Mouse (Mus musculus): Measurements from ENCODE around the gene Ntsr1. TPM values are rescaled to one million over a fixed set of nuclear protein-coding genes. Genes with fewer than 3 reads are reported as not detected.
A peak's percentile ranks its signal among the peaks of the same experiment; 100 is the strongest.

The Ntsr1 gene
- not detected for total RNA-seq (2022)

- no peak for DNase-seq (ENCODE audit: low spot score)
Measured at GRCm38 (mm10) chr2:180499741-180500140, at the start of gene Ntsr1. Gene Ntsr1 (plus strand): TSS chr2:180499976.

DNA sequence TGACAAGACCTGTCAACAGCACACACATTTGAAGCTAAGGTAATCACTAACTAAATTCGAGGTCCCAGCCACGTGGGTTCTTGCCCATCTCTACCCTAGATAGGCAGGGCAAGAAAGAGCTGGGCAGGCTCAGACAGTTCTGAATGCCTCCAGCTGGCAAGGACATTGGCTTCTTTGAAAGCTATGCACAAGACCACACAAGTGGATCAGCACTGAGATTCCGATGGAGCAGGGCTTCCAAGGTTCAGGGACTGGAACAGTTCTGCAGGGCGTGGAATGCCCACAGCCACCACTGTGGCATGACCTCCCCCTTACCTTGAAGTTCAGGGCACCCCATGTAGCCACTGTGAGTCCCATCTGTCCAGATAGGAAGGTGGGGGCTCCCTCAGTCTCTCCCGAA lies 49.2 kb upstream of the Ntsr1 start:
- DNase-seq (ENCODE audit: low spot score): no peak

GRCm38 (mm10) chr2:180455723-180456698 lies 43.8 kb upstream of the Ntsr1 start, which contains the start of gene Slco4a1:
Gene Slco4a1 (plus strand): TSS chr2:180456245.
- peak; percentile 31 for DNase-seq (ENCODE audit: low spot score)

- no peak for DNase-seq (ENCODE audit: low spot score)
Measured at GRCm38 (mm10) chr2:180456705-180457104, 43.1 kb upstream of the Ntsr1 start.

GRCm38 (mm10) chr2:180457680-180458079 lies 42.1 kb upstream of the Ntsr1 start:
- no peak for DNase-seq (ENCODE audit: low spot score)

GRCm38 (mm10) chr2:180459437-180459836 lies 40.3 kb upstream of the Ntsr1 start:
- no peak for DNase-seq (ENCODE audit: low spot score)

DNA sequence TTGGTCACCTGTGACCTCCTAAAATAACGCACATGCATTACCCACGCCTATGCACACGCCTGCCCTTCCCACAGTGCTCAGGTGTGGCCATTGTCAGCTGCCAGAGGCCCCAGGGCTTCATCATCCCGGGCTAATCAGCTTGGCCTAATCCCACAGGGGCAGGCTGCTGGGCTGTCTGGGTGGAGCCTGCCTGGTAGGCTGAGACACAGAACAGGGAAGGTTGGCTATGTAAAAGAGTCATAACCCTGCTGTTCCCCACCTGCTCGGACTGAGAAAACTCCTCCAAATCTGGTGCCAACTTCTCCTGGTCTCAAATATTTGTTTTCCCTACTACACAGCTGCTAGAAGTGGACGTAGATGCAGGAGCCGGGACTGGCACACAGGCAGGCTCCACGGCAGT lies 39.0 kb upstream of the Ntsr1 start:
- DNase-seq (ENCODE audit: low spot score): no peak

GRCm38 (mm10) chr2:180462593-180462992 lies 37.2 kb upstream of the Ntsr1 start:
- no peak for DNase-seq (ENCODE audit: low spot score)

- DNase-seq (ENCODE audit: low spot score): no peak
Measured at GRCm38 (mm10) chr2:180466505-180466904, 33.3 kb upstream of the Ntsr1 start.

DNA sequence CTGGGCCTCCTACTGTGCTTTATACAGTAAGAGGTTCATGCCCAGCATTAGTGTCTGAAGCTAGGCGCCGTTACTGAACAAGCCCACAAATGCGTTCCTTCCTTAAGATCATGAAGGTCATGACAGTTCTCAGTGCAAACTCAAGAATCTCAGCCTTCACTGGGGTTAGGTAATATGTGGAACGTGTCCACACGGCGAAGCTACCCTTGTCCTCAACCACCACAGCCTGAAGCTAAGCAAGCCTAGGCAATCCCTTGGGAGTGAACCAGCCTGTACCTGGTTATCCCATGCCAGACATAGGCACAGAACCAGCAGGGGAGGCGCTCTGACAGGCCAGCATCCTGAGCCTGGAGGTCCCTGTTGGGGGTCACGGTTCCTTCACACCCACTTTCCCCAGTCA lies 30.9 kb upstream of the Ntsr1 start:
- no peak for DNase-seq (ENCODE audit: low spot score)

DNA sequence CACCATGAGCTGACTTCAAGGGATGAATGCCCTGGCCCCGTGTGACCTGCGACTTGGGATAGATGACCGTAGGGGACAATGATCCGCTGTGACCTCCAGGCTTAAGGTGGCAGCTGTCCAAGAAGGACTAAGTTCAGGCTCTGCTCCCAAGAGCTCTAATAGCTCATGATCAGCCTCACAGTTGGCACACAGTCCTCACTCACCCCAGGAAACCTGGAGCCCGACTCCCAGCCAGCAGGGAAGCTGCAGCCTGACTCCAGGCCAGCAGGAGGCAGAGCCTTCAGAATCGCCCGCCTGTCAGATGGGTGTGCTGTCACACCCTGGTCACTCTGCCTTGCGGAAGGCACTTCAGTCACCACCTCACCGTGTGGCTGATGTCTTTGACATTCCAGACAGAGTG lies 30.0 kb upstream of the Ntsr1 start:
- peak; percentile 13 for DNase-seq (ENCODE audit: low spot score)

GRCm38 (mm10) chr2:180472306-180473079 lies 27.3 kb upstream of the Ntsr1 start:
- DNase-seq (ENCODE audit: low spot score): no peak

- DNase-seq (ENCODE audit: low spot score): peak; percentile 33
Measured at GRCm38 (mm10) chr2:180473080-180473440, 26.7 kb upstream of the Ntsr1 start.

- no peak for DNase-seq (ENCODE audit: low spot score)
Measured at GRCm38 (mm10) chr2:180474864-180475263, 24.9 kb upstream of the Ntsr1 start.

- no peak for DNase-seq (ENCODE audit: low spot score)
Measured at GRCm38 (mm10) chr2:180482274-180482673, 17.5 kb upstream of the Ntsr1 start.

DNA sequence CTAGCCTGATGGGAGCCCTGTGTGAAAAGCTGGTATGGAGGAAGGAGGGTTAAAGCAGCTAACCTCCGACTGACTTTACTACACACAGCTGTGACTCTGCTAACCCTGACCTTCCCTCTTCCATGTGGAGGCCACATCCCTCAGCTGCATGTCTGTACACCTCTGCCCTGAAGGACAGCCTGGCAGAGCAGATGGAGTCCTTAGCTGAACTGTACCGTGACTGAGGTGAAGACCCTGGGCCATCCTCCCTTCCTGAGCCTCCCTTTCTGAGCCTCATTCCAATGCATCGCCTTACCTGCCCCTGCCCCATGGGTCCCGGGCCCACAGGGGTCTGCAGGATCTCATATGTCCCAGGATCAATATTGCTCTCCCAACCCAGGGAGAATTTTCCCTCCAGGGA lies 14.9 kb upstream of the Ntsr1 start:
- DNase-seq (ENCODE audit: low spot score): no peak

- no peak for DNase-seq (ENCODE audit: low spot score)
Measured at GRCm38 (mm10) chr2:180485306-180485705, 14.5 kb upstream of the Ntsr1 start.

DNA sequence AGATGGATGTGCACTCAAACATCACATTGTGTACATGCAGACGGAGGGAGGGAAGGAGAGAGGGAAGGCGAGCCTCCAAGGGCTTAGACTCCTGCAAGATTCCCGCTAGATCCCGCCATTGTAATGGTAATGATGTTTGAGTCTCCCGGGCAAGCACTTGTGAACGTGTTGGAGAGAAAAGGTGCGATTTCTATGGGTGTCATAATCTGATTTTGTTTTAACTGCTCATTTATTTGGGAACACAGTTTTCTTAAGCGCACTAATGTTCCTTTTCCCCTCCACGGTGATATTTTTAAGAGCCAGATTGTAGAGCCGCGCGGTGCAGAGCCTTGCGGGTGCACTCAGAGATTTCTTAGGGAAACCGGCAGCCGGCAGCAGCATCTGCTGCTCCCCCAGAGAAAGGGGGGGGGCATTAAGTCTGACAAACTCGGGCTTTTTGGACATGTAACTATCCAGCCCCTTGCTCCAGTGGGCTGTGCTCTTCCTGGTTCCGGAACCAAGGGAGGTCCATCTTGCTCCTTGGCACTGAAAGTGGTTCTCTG lies 11.5 kb upstream of the Ntsr1 start:
- DNase-seq (ENCODE audit: low spot score): no peak

GRCm38 (mm10) chr2:180495906-180496305 lies 3.9 kb upstream of the Ntsr1 start:
- DNase-seq (ENCODE audit: low spot score): no peak

DNA sequence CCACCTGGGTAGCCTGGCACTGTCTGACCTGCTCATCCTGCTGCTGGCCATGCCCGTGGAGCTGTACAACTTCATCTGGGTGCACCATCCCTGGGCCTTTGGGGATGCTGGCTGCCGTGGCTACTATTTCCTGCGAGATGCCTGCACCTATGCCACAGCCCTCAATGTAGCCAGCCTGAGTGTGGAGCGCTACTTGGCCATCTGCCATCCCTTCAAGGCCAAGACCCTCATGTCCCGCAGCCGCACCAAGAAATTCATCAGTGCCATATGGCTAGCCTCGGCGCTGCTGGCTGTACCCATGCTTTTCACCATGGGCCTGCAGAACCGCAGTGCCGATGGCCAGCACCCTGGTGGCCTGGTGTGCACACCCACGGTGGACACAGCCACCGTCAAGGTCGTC lies 950 bp downstream of the Ntsr1 start:
- no peak for DNase-seq (ENCODE audit: low spot score)

DNA sequence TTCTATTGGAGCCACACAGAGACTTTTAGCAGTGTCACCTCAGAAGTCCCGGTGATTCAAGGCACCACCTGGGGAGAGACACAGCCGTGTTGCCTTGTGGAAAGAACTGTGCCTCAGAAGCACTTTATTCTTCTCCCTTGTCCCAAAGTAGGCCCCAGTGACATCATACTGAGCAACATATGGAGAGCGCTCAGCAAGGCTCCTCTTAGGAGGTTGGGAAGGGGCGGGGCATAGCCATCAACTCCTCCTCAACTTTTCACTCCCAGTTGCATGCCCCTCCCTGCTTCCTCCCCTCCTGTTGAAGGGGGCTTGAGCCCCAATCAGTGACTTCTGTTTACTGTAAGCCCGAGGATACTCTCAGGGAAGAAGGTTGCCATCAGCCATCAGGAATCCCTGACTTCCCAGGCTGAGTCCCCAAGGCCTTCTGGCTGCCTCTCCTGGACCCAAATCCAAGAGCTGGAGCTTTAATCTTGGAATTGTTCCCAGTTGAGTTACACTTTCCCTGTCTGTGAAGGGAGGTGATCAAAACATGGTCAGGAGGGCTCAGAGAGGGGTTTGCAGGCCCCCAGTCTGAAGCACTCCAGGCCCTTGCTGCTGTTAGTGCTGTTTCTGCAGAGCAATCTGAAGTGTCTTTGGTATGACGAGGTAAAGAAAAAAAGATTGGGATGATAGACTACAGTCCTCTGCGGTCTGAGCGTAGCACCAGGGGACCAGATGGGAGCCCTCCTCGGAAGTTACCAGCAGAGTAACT lies 1.6 kb downstream of the Ntsr1 start:
- DNase-seq (ENCODE audit: low spot score): no peak

DNA sequence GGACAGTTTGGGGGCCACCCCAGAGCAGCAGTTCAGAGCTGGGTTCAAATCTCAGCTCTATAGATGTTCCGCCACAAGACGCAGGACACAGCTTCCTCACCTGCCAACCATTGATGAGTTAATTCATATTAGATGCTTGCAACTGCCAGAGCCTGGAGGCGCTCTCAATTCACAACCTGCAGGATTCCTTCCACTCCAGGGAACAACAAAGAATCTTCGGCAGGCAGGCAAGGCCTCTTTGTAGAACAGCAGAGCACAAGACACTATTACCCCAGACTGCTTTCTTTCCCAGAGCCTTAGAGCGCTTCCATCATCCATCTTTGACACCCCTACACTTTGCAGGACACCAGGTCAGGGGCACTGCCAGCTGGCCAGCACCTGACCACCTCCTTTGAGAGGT lies 6.5 kb downstream of the Ntsr1 start:
- DNase-seq (ENCODE audit: low spot score): no peak
